Mouse (Mus musculus): Measurements from ENCODE around the gene Me3.

- TF ChIP-seq POLR2A (IDR thresholded peaks at IDR 0.05; ENCODE audit: borderline replicate concordance, control insufficient read depth, low read depth, low read length) = no peak
- TF ChIP-seq CTCF (IDR thresholded peaks at IDR 0.05; ENCODE audit: control insufficient read depth, insufficient read depth, low read length) = no peak
Measured at GRCm38 (mm10) chr7:89680891-89681290, 48.7 kb downstream of the Me3 start.

Data from bone marrow, adult 2 months (tissue).